Mouse (Mus musculus): ENCODE results near the gene Dusp1. TPM values are rescaled to one million over a fixed set of nuclear protein-coding genes. Genes with fewer than 3 reads are reported as not detected.

Dusp1 gene
- total RNA-seq, 2 experiments from 2014 or later: 56.9 to 62.5 TPM

GRCm38 (mm10) chr17:26464972-26465371 is 97.0 kb downstream of the Dusp1 start:
- peak; percentile 55 to 76 for DNase-seq

- DNase-seq: no peak
Observed at GRCm38 (mm10) chr17:26464481-26464880, 97.4 kb downstream of the Dusp1 start.

- peak; percentile 43 to 51 for DNase-seq
Observed at GRCm38 (mm10) chr17:26463984-26464383, 97.9 kb downstream of the Dusp1 start.

GRCm38 (mm10) chr17:26463432-26463831 is 98.5 kb downstream of the Dusp1 start:
- DNase-seq: no peak

DNA sequence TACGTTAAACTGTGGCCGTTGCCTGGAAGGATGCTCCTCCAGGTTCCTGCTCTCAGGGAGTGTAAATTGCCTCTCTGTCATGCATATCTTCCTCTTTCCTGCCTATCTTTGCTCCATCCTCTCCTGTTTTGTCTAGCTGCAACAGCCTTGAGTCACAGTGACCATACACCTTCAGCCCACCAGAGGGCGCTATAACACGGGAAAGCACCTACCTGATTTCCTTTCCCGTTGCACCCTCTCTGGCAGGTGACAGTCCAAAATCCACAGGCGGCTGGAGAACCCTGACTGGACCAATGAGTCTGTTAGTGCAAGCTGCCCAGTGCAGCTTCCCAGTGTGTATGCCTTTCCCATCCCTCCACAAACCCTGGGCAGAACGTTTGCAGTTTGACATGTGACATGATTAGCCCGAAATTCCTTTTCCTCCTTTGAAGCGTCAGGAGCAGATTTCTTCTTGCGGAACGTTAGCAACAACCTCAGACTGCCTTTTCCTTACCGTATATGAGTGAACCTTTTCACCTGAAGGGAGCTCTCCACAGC is 99.2 kb downstream of the Dusp1 start:
- DNase-seq: peak; percentile 83 to 86

DNA sequence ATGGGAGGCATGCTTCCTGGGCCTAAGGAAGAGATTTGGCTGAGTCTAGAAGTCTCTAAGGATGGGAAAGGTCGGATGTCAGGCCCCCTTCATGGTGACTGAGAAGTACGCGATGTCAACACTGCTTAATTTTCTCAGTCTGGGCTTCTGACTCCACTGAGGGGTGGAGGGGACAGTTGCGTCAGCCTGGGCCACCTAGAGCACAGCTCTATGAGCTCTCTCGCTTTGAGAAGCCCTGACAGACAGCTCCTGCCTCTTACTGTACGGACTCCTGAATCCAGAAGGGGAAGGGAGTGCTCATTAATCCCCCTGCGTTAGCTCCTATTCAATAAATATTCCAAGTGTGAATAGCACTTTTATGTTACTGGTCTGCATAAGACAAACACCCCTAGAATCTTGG is 103.9 kb downstream of the Dusp1 start:
- no peak for DNase-seq

DNA sequence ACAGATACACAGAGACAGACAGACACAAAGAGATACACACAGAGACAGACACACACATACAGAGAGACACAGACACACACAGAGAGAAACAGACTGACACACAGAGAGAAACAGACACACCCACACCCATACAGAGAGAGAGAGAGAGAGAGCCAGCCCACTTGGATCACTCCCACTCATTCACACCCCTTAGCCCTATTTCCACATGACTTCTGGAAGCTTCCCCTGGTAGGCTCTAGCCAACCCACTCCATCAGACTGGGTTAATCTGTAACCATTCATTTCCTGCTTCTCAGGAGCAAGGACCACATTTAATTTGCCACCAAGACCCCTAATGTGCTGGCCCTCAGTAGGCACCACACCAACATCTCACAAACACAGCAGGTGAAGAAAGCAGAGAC is 104.4 kb downstream of the Dusp1 start:
- no peak for DNase-seq

Small RNA genes lying within 50 kb of the gene (microRNA-seq; reads per million reads assigned to microRNA genes)
- gene Gm22420: not detected

Other genes starting within 250 kb of the Dusp1 start
- gene Neurl1b, start 147.3 kb downstream of the Dusp1 start, total RNA-seq (2021): 10 to 100 TPM; 43.0 to 57.4 TPM
- gene Ergic1, start 639 bp downstream of the Dusp1 start, total RNA-seq (2021): 100 to 1,000 TPM; 159 to 160 TPM
- 100 to 1,000 TPM; 193 to 224 TPM for gene Atp6v0e, start 101.1 kb upstream of the Dusp1 start, total RNA-seq (2021)
- 10 to 100 TPM; 64.7 to 78.0 TPM for gene Crebrf, start 153.5 kb upstream of the Dusp1 start, total RNA-seq (2021)
- 10 to 100 TPM; 24.7 to 27.2 TPM for gene Bnip1, start 218.9 kb upstream of the Dusp1 start, total RNA-seq (2021)

Data from adrenal gland, postnatal 36 days (tissue).